Mouse (Mus musculus) bone marrow, adult 2 months (tissue): ENCODE data around the gene Abhd14b.

Experiments
- CTCF ChIP-seq: fragments of 200-500 bp; IDR thresholded peaks from 2 replicates; pipeline ENCODE4 v1.5.1; 2011; ENCODE audit warnings: low read length, control low read depth; ENCODE audit not compliant: control insufficient read depth, insufficient read depth
- POLR2A ChIP-seq: fragments of 200-500 bp; IDR thresholded peaks from 2 replicates; pipeline ENCODE4 v1.6.1; 2011; ENCODE audit warnings: low read depth, mild to moderate bottlenecking, control low read depth, low read length, borderline replicate concordance; ENCODE audit not compliant: control insufficient read depth

- TF ChIP-seq CTCF, result peak; percentile 94
- no peak for TF ChIP-seq POLR2A
Measured at GRCm38 (mm10) chr9:106421865-106422160, 25.4 kb upstream of the Abhd14b start.
